Mouse (Mus musculus): ENCODE measurements around the gene Taok3.

DNA sequence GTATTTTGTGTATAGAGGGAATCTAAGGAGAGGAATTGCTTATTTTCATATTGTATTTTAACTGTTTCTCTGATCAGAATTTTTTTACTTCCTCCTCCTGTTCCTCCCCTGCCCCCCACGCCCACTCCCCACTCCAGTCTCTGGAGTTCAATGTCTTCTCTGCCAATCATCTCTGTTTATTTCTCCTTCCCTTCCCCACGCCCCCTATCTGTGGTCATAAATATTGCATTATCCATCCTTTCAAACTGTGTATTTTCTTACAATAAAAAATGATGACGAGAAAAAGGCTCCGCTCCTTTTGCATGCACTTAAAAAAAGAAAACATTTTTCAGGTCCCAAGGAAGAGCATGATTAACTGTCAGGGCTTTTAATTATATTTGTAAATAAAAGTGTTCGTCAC, 154.9 kb downstream of the Taok3 start:
- TF ChIP-seq CTCF (IDR thresholded peaks at IDR 0.05; ENCODE audit: insufficient read depth, low read depth, low read length) (no peak), POLR2A (IDR thresholded peaks at IDR 0.05; ENCODE audit: insufficient read depth, low read depth, low read length) (no peak)

Data from olfactory bulb, adult 2 months (tissue).